Mouse (Mus musculus) liver, adult 2 months (tissue): ENCODE data around the gene Pfdn6. TPM values are rescaled to one million over a fixed set of nuclear protein-coding genes. Genes with fewer than 3 reads are reported as not detected.
A peak's percentile ranks its signal among the peaks of the same experiment; 100 is the strongest.
"Not testable (repeated sequence)": the region's sequence is repeated elsewhere in the genome, so short reads cannot be mapped to it uniquely, and the experiment has no call there.

Experiments used
- DNase-seq: peaks from one replicate; pipeline ENCODE4 v3.0.0-alpha.2; 2011; ENCODE audit warnings: low read depth, low spot score; ENCODE audit errors: extremely low read depth
- H3K27ac ChIP-seq: fragments of 200-500 bp; replicated peaks from 2 replicates; pipeline ENCODE4 v1.5.1; 2012; ENCODE audit warnings: low read depth, mild to moderate bottlenecking, control low read depth, inconsistent platforms, low read length; ENCODE audit not compliant: insufficient read depth
- H3K27me3 ChIP-seq: fragments of 200-500 bp; 2 replicates; pipeline ENCODE4 v1.6.1; 2012; ENCODE audit warnings: mild to moderate bottlenecking, moderate library complexity, low read length, inconsistent platforms; ENCODE audit not compliant: control insufficient read depth, insufficient read depth
- H3K36me3 ChIP-seq: fragments of 200-500 bp; 2 replicates; pipeline ENCODE4 v1.6.1; 2012; ENCODE audit warnings: low read length, inconsistent platforms; ENCODE audit not compliant: control insufficient read depth, insufficient read depth
- H3K4me1 ChIP-seq: fragments of 200-500 bp; 2 replicates; pipeline ENCODE4 v1.6.1; 2011; ENCODE audit warnings: low read length; ENCODE audit not compliant: control insufficient read depth, insufficient read depth
- H3K4me3 ChIP-seq: fragments of 200-500 bp; 2 replicates; pipeline ENCODE4 v1.5.1; 2011; ENCODE audit warnings: low read depth, mild to moderate bottlenecking, control low read depth, low read length, moderate library complexity; ENCODE audit not compliant: insufficient read depth
- H3K79me2 ChIP-seq: fragments of 200-500 bp; 2 replicates; pipeline ENCODE4 v1.6.1; 2012; ENCODE audit warnings: inconsistent platforms, mild to moderate bottlenecking, low read length, moderate library complexity; ENCODE audit not compliant: control insufficient read depth, insufficient read depth
- H3K9ac ChIP-seq: fragments of 200-500 bp; 2 replicates; pipeline ENCODE4 v1.6.1; 2012; ENCODE audit warnings: low read depth, mild to moderate bottlenecking, control low read depth, inconsistent platforms, low read length
- CTCF ChIP-seq: fragments of 200-500 bp; IDR thresholded peaks from 2 replicates; pipeline ENCODE4 v1.5.1; 2011; ENCODE audit warnings: low read depth, low read length, control low read depth
- POLR2A ChIP-seq: fragments of 200-500 bp; IDR thresholded peaks from 2 replicates; pipeline ENCODE4 v1.6.1; 2011; ENCODE audit warnings: low read length, control low read depth; ENCODE audit not compliant: insufficient read depth; ENCODE audit errors: extremely low read depth
- WGBS: fragments of 180-500 bp; shearing (Covaris S2); methylation state at CpG from one replicate; pipeline ENCODE4 v1.1.7; 2018; 5-methylcytosine and 5-hydroxymethylcytosine counted together
- polyA plus RNA-seq: library from polyadenylated mRNA; depleted of rRNA; stranded (reverse); fragments of >200 nt; gene quantifications from 2 replicates; pipeline ENCODE4 v1.2.3, GENCODE M21; 2012; rRNA removed
- total RNA-seq: library from RNA; depleted of rRNA; stranded (reverse); fragments of >200 nt; gene quantifications from 2 replicates; pipeline ENCODE4 v1.2.3, GENCODE M21; 2014; rRNA removed

Pfdn6 gene
- 37.9 and 40.8 TPM in 2 replicates for total RNA-seq
- 15.5 and 21.9 TPM in 2 replicates for polyA plus RNA-seq

GRCm38 (mm10) chr17:33940206-33940805 is at the start of gene Pfdn6, which contains the start of gene Wdr46:
TSS of gene Pfdn6 (minus strand) at chr17:33940343.
TSS of gene Wdr46 (plus strand) at chr17:33940660.
- peak within 1 kb of the TSS; percentile 89 for H3K9ac ChIP-seq
- under 1% methylated on average over 36 of the region's 36 CpGs for WGBS
- H3K79me2 ChIP-seq: peaks cover 11% of the 10 kb centered on the region; the same call in 1 of the 2 replicates
- H3K36me3 ChIP-seq: peaks cover 1% of the 10 kb centered on the region; the same call in 1 of the 2 replicates
- H3K4me3 ChIP-seq: peak within 1 kb of the TSS; percentile 97
- peaks cover 10% of the 10 kb centered on the region; the same call in 1 of the 2 replicates for H3K4me1 ChIP-seq
- TF ChIP-seq POLR2A (0 out of 2 replicates have a peak, but pooled peaks have one; percentile 12), CTCF (no peak)
- peak within 1 kb of the TSS; percentile 64 for H3K27ac ChIP-seq
- H3K27me3 ChIP-seq: no peaks in the 10 kb centered on the region
- peak; percentile 91 for DNase-seq

GRCm38 (mm10) chr17:33982136-33982535 is 42.0 kb upstream of the Pfdn6 start:
- not testable (repeated sequence) for H3K9ac ChIP-seq, H3K36me3 ChIP-seq, DNase-seq, H3K4me3 ChIP-seq, H3K79me2 ChIP-seq, H3K27me3 ChIP-seq, H3K27ac ChIP-seq
- peak; percentile 73 for TF ChIP-seq CTCF
- whole genome bisulfite sequencing: 4% methylated on average over 8 of the region's 8 CpGs
- H3K4me1 ChIP-seq: peaks cover 17% of the 10 kb centered on the region

- H3K79me2 ChIP-seq, H3K36me3 ChIP-seq, H3K27me3 ChIP-seq: not testable (repeated sequence)
- Histone ChIP-seq H3K4me3 (peak overlapping the region; percentile 52), H3K9ac (peak overlapping the region; percentile 31), H3K27ac (peak overlapping the region; percentile 69), H3K4me1 (peaks cover 17% of the 10 kb centered on the region)
- TF ChIP-seq POLR2A: 0 out of 2 replicates have a peak, but pooled peaks have one; percentile 14
- TF ChIP-seq CTCF: peak; percentile 51
- WGBS: under 1% methylated on average over 27 of the region's 27 CpGs
- DNase-seq: peak; percentile 92
Measured at GRCm38 (mm10) chr17:33981192-33981909, 41.2 kb upstream of the Pfdn6 start.

DNA sequence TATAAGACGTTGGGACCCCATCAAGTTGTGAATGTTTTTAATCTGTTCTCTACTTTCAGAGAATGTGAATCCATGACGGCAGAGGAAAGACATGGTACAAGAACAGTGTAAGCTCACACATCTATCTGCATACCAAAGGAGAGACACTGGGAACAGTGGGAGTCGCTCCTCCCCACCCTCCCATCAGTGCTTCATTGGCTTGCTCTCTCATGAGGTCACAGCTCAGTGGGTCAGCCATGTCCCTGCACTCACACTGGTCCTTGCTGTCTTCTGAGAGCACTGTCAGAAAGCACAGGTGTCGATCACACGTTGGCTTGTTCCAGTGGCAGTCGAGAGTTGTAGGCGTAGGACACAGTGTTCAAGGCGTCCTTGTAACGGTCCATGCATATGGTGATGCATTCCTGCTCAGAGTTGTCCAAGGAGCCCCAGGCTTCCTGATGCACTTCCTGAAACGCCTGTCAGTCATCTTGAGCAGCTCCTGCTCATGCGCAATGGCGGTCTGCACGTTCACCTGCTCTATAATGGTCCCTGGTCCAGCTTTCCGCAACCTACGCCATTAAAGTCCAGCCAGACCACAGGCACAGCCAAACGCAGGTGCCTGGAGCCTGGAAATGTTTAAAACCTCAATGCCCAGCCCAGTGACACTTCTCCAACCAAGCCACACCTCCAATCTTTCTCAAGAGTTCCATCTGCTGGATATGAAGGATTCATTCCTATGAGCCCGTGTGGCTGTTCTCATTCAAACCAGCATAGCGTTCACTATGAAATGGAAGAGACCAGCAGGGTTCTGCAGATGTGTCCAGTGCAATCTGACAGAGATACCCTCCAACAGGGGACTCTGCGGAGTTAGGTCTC is 40.3 kb upstream of the Pfdn6 start:
- no peak overlapping the region for H3K4me3 ChIP-seq
- WGBS: 64% methylated on average over 19 of the region's 19 CpGs
- peak overlapping the region; percentile 69 for H3K27ac ChIP-seq
- H3K4me1 ChIP-seq: peaks cover 17% of the 10 kb centered on the region
- no peaks in the 10 kb centered on the region for H3K36me3 ChIP-seq
- H3K79me2 ChIP-seq: peaks cover 3% of the 10 kb centered on the region; the same call in 1 of the 2 replicates
- peak; percentile 71 for DNase-seq
- TF ChIP-seq CTCF (no peak), POLR2A (no peak)
- no peak overlapping the region for H3K9ac ChIP-seq
- no peaks in the 10 kb centered on the region for H3K27me3 ChIP-seq

DNA sequence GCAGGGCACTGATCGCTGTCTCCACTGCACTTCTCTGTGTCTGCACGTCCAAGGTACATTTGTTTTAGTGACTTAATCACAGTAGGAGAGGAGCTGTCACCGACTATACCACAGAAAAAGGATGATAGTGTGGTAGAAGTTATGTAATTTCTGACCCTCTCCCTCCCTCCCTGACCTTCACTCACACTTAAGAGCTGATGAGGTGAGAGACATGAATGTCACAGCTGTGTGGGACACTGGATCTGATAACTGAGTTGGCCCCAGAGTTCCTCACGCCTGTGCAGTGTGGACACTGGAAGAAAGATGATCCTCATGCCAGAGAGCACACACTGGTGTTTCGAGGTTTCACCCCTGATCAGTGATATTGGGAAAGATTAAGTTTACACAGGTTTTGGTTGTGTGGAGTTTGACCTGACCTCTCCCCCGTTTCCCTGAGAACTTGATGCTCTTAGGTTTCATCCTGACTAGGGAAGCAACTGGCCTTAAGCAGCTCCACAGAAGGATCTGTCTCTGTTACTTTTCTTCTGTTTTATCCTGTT is 39.4 kb upstream of the Pfdn6 start:
- H3K79me2 ChIP-seq: peaks cover 3% of the 10 kb centered on the region; the same call in 1 of the 2 replicates
- H3K27ac ChIP-seq: peak overlapping the region; percentile 84
- DNase-seq: peak; percentile 99
- no peaks in the 10 kb centered on the region for H3K27me3 ChIP-seq
- no peaks in the 10 kb centered on the region; the same call in 1 of the 2 replicates for H3K36me3 ChIP-seq
- TF ChIP-seq POLR2A: no peak
- TF ChIP-seq CTCF: no peak
- peaks cover 17% of the 10 kb centered on the region for H3K4me1 ChIP-seq
- 27% methylated on average over 6 of the region's 6 CpGs for WGBS
- no peak overlapping the region for H3K4me3 ChIP-seq
- peak overlapping the region; percentile 27; the same call in 1 of the 2 replicates for H3K9ac ChIP-seq
